Mouse (Mus musculus) brain, adult 2 months (tissue): ENCODE data around the gene Ceacam16.

Source experiments
- DNase-seq: peaks from one replicate; pipeline ENCODE4 v3.0.0; 2011; ENCODE audit warnings: low read depth, low spot score

Gene Ceacam16

GRCm38 (mm10) chr7:19861199-19861598, at the start of gene Ceacam16:
Ceacam16 (minus strand) TSS chr7:19861299.
- no peak for DNase-seq

- DNase-seq: peak; percentile 83
These were observed 49.6 kb upstream of the Ceacam16 start for GRCm38 (mm10) chr7:19910421-19911291.

DNA sequence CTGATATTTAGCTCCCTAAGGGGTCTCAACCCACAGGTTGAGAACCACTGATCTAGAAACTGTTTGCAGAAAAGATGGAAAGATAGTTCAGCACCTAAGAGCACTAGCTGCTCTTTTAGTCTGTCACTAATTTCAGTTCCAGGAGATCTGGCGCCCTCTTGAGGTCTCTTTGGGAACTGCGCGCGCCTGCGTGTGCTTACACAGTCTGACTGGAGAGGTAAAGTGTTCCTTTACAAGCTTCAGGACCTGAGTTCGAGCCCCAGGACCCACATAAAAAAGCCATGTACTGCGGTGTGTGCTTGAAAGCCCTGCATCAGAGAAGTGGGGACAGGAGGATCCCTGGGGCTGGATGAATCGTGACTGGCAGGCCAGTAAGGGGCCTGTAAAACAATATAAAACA, 28.8 kb upstream of the Ceacam16 start:
- DNase-seq: peak; percentile 17

DNA sequence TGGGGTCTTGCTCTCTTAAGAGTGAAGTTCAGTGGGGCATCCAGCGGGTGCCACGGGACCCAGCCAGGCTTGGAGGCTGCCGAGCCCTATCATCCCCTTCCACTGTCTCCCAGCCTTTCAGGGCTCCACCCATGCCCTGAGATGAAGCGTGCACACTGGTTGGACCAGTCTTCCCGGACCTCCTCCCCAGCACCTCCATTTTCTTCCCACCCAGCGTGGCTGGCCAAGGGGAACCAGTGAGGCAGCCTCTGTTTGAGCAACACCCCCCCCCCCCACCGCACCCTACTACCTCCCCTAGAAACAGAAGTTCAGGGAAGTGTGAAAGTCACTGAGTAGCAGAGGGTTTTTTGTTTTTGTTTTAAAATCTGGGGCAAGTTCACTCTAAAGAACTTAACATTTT, 26.8 kb upstream of the Ceacam16 start, which contains the start of gene Ceacam19:
Ceacam19 (minus strand) TSS at position 117 of the 400 bp plus-strand sequence.
- DNase-seq: no peak

GRCm38 (mm10) chr7:19880754-19881153, 19.7 kb upstream of the Ceacam16 start:
- no peak for DNase-seq

- no peak for DNase-seq
These were observed 15.8 kb upstream of the Ceacam16 start for GRCm38 (mm10) chr7:19876781-19877425.

DNA sequence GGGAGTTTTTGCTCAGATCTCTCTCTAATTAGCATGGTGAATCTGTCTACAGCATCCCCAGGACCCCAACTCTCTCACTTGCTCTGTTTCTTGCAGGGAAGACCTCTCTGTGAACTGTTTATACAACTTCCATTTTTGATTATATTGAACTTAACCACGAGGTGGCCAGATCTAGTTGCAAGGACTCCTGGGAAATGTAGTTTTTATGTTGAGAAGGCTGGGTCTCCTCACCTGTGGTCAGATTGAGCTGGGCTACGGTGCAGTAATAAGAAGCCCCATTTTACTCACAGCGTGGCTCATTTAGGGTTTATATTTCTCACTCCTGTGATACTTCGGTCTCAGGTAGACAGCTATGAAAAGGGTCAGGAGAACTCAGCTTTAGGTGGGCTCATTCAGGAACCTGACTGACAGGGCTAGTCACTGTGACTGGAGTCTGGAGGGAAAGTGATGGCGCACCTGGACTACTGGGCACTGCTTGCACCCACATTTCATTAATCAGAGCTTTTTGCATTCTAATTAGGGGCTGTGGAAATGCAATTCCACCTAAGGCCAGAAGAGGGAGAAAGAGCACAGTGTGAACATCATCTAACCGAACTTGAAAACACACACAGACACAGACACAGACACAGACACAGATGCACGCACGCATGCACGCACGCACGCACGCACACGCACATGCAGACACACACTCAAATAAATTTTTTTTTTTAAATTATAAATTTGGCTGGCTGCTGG, 15.0 kb upstream of the Ceacam16 start:
- DNase-seq: peak; percentile 54

- peak; percentile 16 for DNase-seq
These were observed 11.0 kb upstream of the Ceacam16 start for GRCm38 (mm10) chr7:19871943-19872601.

GRCm38 (mm10) chr7:19871137-19871621, 10.1 kb upstream of the Ceacam16 start:
- DNase-seq: no peak

DNA sequence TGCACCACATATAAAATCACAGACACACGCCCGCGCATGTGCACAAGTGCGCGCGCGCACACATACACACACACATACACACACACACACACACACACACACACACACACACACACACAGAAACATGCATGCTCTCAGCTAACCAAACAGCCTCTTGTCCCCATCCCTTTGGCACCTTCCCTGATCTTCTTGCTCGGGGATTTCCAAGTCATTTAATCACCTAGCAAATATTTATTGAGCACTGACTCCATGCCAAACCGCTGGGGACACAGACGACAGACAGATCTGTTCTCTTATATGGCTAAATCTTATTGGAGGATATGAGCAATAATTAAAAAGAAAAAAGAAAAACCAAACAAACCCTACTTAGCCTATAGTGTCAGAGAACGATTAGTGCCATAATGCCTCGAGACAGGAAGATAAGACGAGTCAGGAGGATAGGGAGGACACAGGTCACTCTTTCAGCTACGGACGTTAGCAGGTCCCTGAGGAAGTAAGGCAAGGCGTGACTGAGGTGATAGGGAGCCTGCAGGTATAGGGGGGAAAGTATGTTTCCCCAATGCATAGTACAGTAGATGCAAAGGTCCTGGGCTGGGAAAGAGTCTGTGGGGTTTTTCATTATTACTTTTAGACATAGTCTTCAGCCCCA, 6.8 kb upstream of the Ceacam16 start:
- DNase-seq: no peak

GRCm38 (mm10) chr7:19866490-19866889, 5.4 kb upstream of the Ceacam16 start:
- DNase-seq: no peak

DNA sequence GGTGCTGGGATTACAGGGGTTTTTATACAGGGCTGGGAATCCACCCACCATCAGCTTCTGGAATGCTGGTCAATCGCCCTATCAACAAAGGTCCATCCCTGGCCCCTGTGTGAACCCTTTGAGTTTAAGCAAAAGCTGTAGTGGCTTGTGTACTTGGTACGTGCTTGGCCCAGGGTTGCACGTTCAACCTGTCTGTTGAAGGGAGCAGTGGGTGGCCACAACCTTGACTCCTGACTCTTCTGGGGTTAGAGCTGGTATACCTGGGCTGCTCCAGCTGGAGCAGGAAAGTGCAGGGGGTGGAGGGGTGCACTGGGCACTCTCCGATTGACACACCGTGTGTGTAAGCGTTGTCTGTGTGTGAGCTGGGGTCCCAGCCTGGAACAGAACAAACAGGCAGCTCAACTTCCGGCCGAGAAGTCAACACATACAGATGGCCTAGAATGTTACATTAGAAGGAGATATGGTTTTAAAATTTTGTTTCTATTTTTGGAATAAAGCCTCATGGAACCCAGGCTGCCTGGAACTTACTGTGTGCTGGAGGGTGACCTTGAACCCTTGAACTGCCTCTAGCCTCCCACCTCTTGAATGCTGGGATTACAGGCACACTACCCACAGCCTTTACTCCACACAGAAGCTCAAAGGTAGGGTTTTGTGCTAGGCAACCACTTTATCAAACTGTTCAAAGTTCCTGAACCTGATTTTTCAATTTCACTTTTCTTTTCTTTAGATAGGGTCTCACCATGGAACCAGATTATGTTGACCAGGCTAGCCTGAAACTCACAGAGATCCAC, 4.3 kb upstream of the Ceacam16 start:
- DNase-seq: no peak

DNA sequence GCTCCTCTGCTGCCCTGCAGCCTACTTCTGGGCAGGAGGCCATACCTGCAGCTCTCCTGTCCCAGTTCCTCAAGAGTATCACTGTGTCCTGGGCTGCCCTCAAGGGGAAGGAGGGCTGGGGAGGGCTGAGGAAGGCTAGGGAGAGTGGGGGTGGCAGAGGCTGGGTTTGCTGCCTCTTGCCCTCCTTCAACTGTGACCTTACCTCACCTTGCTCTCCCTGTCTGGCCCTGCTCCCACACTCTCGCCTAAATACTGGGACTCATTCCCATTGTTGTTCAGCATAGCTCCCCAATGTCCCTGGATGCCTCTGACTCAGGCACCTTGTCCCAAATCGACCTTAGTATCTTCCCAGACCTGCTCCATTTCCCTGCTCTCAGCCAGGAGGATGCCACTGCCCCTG, 3.1 kb upstream of the Ceacam16 start:
- peak; percentile 46 for DNase-seq

DNA sequence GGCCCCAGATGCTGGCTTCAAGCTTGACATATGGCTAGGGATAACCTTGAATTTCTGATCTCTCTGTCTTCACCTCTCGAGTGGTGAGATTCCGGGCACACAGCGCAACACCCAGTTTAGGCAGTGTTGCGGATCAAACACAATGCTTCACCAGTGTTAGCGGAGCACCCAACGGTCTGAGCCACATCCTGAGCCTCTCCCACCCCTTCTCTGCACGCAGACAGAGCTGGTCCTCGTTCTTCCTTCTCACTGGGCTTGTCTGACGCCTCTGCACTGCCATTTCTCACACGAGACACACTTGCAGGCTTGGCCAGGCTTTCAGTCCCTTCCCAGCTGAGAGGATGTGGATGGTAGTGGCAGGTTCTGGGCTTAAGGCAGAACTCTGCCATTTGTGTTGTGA, 1.4 kb downstream of the Ceacam16 start:
- DNase-seq: no peak

DNA sequence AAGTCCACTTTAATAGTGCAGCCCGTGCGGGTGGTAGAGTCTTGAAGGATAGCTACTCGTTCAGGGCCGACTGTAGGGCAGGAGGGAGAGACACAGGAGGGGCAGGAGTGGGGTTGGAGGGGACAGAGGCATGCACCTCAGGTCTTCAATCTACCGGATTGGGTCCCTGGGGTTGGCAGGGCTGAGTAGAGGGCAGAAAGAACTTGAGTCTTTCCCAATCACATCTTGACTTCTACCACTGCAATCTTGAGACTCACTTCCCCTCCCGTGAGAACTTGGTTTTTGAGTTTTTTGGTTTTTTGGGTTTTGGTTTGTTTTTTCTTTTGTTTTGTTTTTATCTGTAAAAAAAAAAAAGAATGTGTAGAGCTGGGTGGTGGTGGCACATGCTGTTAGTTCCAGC, 4.8 kb downstream of the Ceacam16 start:
- DNase-seq: no peak

DNA sequence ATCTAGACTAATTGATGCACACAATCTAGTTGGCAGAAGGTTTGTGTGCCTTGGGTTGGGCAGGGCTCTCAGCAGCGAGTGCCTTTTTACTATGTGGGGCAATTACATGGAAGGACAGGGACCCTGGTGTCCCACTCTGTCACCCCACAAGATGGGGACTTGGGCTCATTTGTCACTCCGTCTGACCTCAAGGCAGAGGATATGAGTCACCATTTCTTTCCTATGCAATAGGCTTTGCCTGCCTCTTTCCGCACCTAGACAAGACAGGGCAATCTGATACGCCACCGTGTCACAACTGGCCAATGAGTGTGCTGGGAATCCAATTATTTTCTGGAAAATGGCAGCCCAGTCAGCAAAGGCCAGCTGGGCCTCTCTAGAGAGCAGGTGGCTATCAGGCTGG, 5.4 kb downstream of the Ceacam16 start:
- no peak for DNase-seq

DNA sequence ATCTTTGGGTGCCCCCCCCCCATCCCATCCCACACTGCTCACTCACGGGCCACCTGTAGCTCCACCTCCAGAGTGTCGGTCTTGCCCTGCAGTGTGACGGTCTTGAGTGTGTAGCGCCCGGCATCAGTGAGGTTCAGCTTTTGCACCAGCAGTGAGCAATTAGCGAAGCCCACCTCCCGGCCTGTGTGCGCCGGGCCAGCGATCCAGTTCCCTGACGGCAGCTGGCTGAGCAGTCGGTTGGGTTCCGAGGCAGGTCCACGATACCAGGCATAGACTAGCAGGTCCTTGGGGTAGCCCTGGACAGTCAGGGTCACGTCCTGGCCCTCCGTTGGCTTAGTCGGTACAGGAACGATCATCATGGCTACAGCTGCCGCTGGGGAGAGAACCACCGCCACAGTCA, 7.6 kb downstream of the Ceacam16 start:
- no peak for DNase-seq

GRCm38 (mm10) chr7:19851858-19852570, 9.1 kb downstream of the Ceacam16 start, which contains the start of gene Gm19345:
Gm19345 (plus strand) TSS chr7:19852003.
- DNase-seq: peak; percentile 65

DNA sequence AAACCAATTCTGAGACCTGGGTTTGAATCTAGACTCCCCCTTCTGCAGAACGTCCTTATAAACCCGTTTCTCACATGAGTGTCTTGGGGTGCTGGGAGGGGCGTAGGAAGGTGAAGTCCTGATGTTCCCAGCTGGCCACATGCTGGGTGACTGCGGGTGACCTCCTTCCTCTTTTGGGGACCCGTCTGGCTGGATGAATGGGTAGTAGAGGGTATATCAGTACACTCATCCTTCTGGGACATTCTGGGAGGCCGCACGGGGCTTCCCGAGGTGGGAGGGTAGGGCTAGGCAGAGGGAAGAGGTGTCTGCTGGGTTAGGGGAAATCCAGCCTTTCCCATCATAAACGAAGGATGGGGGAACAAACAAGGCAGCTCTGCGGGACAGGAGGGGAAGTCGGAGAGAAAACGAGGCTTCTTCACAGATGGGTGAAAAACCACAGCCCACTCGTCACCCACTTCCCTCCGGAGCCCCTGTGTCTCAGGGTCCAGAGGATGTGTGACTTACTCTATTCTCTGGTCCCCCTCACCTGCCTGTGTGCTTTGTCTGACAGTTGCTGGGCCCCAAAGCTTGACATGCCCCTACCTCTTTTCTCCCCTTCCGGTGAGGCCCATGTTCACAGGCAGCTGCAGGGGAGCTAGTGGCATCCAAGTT, 16.5 kb downstream of the Ceacam16 start:
- DNase-seq: no peak
